ENCODE assay signal across 8 mouse cellular contexts in genomic region chr6:98114327-98115134, GRCm38 (mm10).
DNase-seq lines count a peak whose midpoint lies in the region; ATAC-seq lines count a peak whose summit lies in the region.
"Had no signal": no experiment of that assay in that cellular context is flagged by ENCODE, and none has a peak within 500 bp of the region (broad histone marks: within the 10 kb centered on the region; RNA-seq: fewer than 3 reads in every experiment).

No protein-coding gene starts in this region.

- peak overlapping the region; percentile 31; the same call in 1 of the 2 replicates for H3K27ac ChIP-seq in midbrain, embryonic 12.5 days (replicated peaks)
- no peak overlapping the region for H3K27ac ChIP-seq in midbrain, embryonic 15.5 days
- no peak overlapping the region for H3K27ac ChIP-seq in embryonic facial prominence, embryonic 15.5 days (replicated peaks)
- H3K27ac ChIP-seq: neural tube, embryonic 12.5 days had no signal

- 17% methylated on average over 9 of the region's 9 CpGs for WGBS in midbrain, embryonic 12.5 days
- 19% methylated on average over 9 of the region's 9 CpGs for WGBS in midbrain, embryonic 15.5 days
- 24% methylated on average over 9 of the region's 9 CpGs for WGBS in embryonic facial prominence, embryonic 15.5 days

- peak; percentile 11 for DNase-seq in kidney, postnatal 10 days
- peak; percentile 60 for DNase-seq in thymus, postnatal 4 days
- DNase-seq in layer of hippocampus, adult 9-11 months = no peak

- H3K9me3 ChIP-seq in midbrain, embryonic 12.5 days = no peaks in the 10 kb centered on the region
- H3K9me3 ChIP-seq in midbrain, embryonic 15.5 days = no peaks in the 10 kb centered on the region
- H3K9me3 ChIP-seq in embryonic facial prominence, embryonic 15.5 days (replicated peaks) = no peaks in the 10 kb centered on the region
- H3K9me3 ChIP-seq: neural tube, embryonic 12.5 days had no signal

- ATAC-seq in midbrain, embryonic 12.5 days (ENCODE audit: low FRiP score, low read depth) = peak; percentile 48; the same call in 1 of the 2 replicates
- no peak for ATAC-seq in midbrain, embryonic 15.5 days (replicated peaks)
- no peak for ATAC-seq in embryonic facial prominence, embryonic 15.5 days (ENCODE audit: insufficient number of reproducible peaks, low FRiP score, low TSS enrichment, low read depth)
- no peak for ATAC-seq in erythroblast, adult 5-6 weeks (replicated peaks; ENCODE audit: low FRiP score, poor library complexity, severe bottlenecking)

- H3K9ac ChIP-seq in midbrain, embryonic 12.5 days (replicated peaks) = no peak overlapping the region
- no peak overlapping the region for H3K9ac ChIP-seq in midbrain, embryonic 15.5 days
- no peak overlapping the region for H3K9ac ChIP-seq in embryonic facial prominence, embryonic 15.5 days
- H3K9ac ChIP-seq: neural tube, embryonic 12.5 days had no signal

- H3K4me1 ChIP-seq in midbrain, embryonic 12.5 days = peaks cover 40% of the 10 kb centered on the region
- peaks cover 26% of the 10 kb centered on the region for H3K4me1 ChIP-seq in midbrain, embryonic 15.5 days
- H3K4me1 ChIP-seq in embryonic facial prominence, embryonic 15.5 days = peaks cover 12% of the 10 kb centered on the region; the same call in 1 of the 2 replicates

- H3K4me2 ChIP-seq in midbrain, embryonic 12.5 days (replicated peaks) = no peak overlapping the region
- H3K4me2 ChIP-seq in midbrain, embryonic 15.5 days = no peak overlapping the region
- H3K4me2 ChIP-seq in embryonic facial prominence, embryonic 15.5 days (replicated peaks) = 0 out of 2 replicates have a peak overlapping the region, but pooled peaks have one; percentile 44

- H3K4me3 ChIP-seq in midbrain, embryonic 12.5 days = no peak overlapping the region
- H3K4me3 ChIP-seq in midbrain, embryonic 15.5 days = no peak overlapping the region
- H3K4me3 ChIP-seq in embryonic facial prominence, embryonic 15.5 days (replicated peaks) = no peak overlapping the region
- H3K4me3 ChIP-seq: neural tube, embryonic 12.5 days had no signal

- no peaks in the 10 kb centered on the region for H3K36me3 ChIP-seq in midbrain, embryonic 12.5 days
- H3K36me3 ChIP-seq in midbrain, embryonic 15.5 days (replicated peaks) = no peaks in the 10 kb centered on the region
- H3K36me3 ChIP-seq in embryonic facial prominence, embryonic 15.5 days = no peaks in the 10 kb centered on the region
- H3K36me3 ChIP-seq: neural tube, embryonic 12.5 days had no signal

- H3K27me3 ChIP-seq in midbrain, embryonic 12.5 days = no peaks in the 10 kb centered on the region; the same call in 1 of the 2 replicates
- no peaks in the 10 kb centered on the region for H3K27me3 ChIP-seq in midbrain, embryonic 15.5 days (replicated peaks)
- H3K27me3 ChIP-seq in embryonic facial prominence, embryonic 15.5 days = no peaks in the 10 kb centered on the region
- H3K27me3 ChIP-seq: neural tube, embryonic 12.5 days had no signal
